Comparison of ENCODE assay signal across 23 mouse cellular contexts in genomic region chr8:88324760-88325159, GRCm38 (mm10). TPM values are rescaled to one million over a fixed set of nuclear protein-coding genes. Genes with fewer than 3 reads are reported as not detected.
DNase-seq lines count a peak whose midpoint lies in the region; ATAC-seq lines count a peak whose summit lies in the region.
"Had no signal": no experiment of that assay in that cellular context is flagged by ENCODE, and none has a peak within 500 bp of the region (broad histone marks: within the 10 kb centered on the region; RNA-seq: fewer than 3 reads in every experiment).

No protein-coding gene starts in this region.

- peak overlapping the region; percentile 49; the same call in 1 of the 2 replicates for H3K27ac ChIP-seq in lung, embryonic 16.5 days (ENCODE audit: low read length)
- H3K27ac ChIP-seq: embryonic facial prominence, embryonic 15.5 days; forebrain, embryonic 10.5 days; hindbrain, embryonic 12.5 days had no signal

- WGBS in lung, embryonic 16.5 days, result 49% methylated on average over 11 of the region's 11 CpGs

- DNase-seq in frontal cortex, postnatal 14 days (ENCODE audit: low spot score in 2 of 2), result no peak
- DNase-seq in heart, postnatal 4 days, result peak; percentile 3
- no peak for DNase-seq in heart, postnatal 10 days
- no peak for DNase-seq in lung, postnatal 14 days
- DNase-seq in lung, postnatal 25 days (ENCODE audit: low spot score), result peak; percentile 36
- no peak for DNase-seq in adipocyte (ENCODE audit: low spot score)
- DNase-seq: adrenal gland, postnatal 10 days; B cell, adult 2 months; cerebellum, adult 11 months; cerebellum, adult 8-10 months; cerebellum, postnatal 14 days; embryo, embryonic 11 days; gastrocnemius, postnatal 25 days; heart, postnatal 36 days had no signal

- no peaks in the 10 kb centered on the region for H3K27me3 ChIP-seq in lung, embryonic 16.5 days (ENCODE audit: control insufficient read depth, insufficient read depth, low read depth, low read length)
- H3K27me3 ChIP-seq: embryonic facial prominence, embryonic 15.5 days; hindbrain, embryonic 12.5 days had no signal

- no peak overlapping the region for H3K4me2 ChIP-seq in lung, embryonic 16.5 days (ENCODE audit: low read depth, low read length)
- H3K4me2 ChIP-seq: embryonic facial prominence, embryonic 15.5 days; hindbrain, embryonic 12.5 days had no signal

- H3K4me3 ChIP-seq in lung, embryonic 16.5 days (ENCODE audit: low read length), result no peak overlapping the region
- H3K4me3 ChIP-seq: embryonic facial prominence, embryonic 15.5 days; erythroblast, embryonic 14.5 days; forebrain, embryonic 10.5 days; hindbrain, embryonic 12.5 days had no signal

- peaks cover 19% of the 10 kb centered on the region for H3K36me3 ChIP-seq in lung, embryonic 16.5 days (ENCODE audit: control insufficient read depth, insufficient read depth, low read length)

- H3K9ac ChIP-seq in lung, embryonic 16.5 days (ENCODE audit: low read length), result no peak overlapping the region
- H3K9ac ChIP-seq: embryonic facial prominence, embryonic 15.5 days; hindbrain, embryonic 12.5 days had no signal

- intact Hi-C loops in heart, postnatal 10 days (cut with DNase I), result no loop called here

- H3K9me3 ChIP-seq in lung, embryonic 16.5 days (ENCODE audit: control insufficient read depth, low read length), result no peaks in the 10 kb centered on the region
- H3K9me3 ChIP-seq: embryonic facial prominence, embryonic 15.5 days; forebrain, embryonic 10.5 days; G1E; hindbrain, embryonic 12.5 days had no signal

- peak; percentile 32 for ATAC-seq in frontal cortex, adult (ENCODE audit: low TSS enrichment)
- ATAC-seq in lung, embryonic 16.5 days (ENCODE audit: low read depth), result peak; percentile 59
- ATAC-seq: CD4-positive, CD25-positive, alpha-beta regulatory T cell, adult 4 months; forebrain, embryonic 14.5 days had no signal

- peaks cover 17% of the 10 kb centered on the region for H3K4me1 ChIP-seq in lung, embryonic 16.5 days (replicated peaks; ENCODE audit: control insufficient read depth, insufficient read depth, low read length)
- H3K4me1 ChIP-seq: embryonic facial prominence, embryonic 15.5 days; forebrain, embryonic 10.5 days; hindbrain, embryonic 12.5 days had no signal

RNA-seq across cellular contexts. Expression of gene Brd7, which starts 37.2 kb away (rescaled TPM):
- 10 to 100 TPM; 73.4 to 87.1 TPM for total RNA-seq in heart, postnatal 4 days (2021)
- total RNA-seq in heart, postnatal 10 days (2021), result 10 to 100 TPM; 68.0 to 78.8 TPM
- 56.0 and 70.7 TPM in 2 replicates for polyA plus RNA-seq in lung, embryonic 16.5 days (2015; fragmentation: Nextera tagmentation; extraction: Ambion mirVana)

RNA-seq across cellular contexts. Expression of gene Adcy7, which starts 52.6 kb away (rescaled TPM):
- total RNA-seq in heart, postnatal 4 days (2021), result 1 to 10 TPM; 4.0 to 5.4 TPM
- 10 to 100 TPM in 1 of 2 experiments, 1 to 10 TPM in 1; 8.5 to 10.5 TPM for total RNA-seq in heart, postnatal 10 days (2021)
- polyA plus RNA-seq in lung, embryonic 16.5 days (2015; fragmentation: Nextera tagmentation; extraction: Ambion mirVana), result 13.4 and 15.0 TPM in 2 replicates

Comparison
In these comparisons a context has a peak if more than half of its experiments do, and no peak if none do; other contexts are left out.
1. DNase-seq: peak in heart, postnatal 4 days (single experiment) and lung, postnatal 25 days (single experiment); none in frontal cortex, postnatal 14 days (0 of 2), heart, postnatal 10 days (0 of 2), lung, postnatal 14 days (single experiment) and adipocyte (single experiment).